Mouse (Mus musculus): Measurements from ENCODE around the gene Dda1.

Dda1 gene

DNA sequence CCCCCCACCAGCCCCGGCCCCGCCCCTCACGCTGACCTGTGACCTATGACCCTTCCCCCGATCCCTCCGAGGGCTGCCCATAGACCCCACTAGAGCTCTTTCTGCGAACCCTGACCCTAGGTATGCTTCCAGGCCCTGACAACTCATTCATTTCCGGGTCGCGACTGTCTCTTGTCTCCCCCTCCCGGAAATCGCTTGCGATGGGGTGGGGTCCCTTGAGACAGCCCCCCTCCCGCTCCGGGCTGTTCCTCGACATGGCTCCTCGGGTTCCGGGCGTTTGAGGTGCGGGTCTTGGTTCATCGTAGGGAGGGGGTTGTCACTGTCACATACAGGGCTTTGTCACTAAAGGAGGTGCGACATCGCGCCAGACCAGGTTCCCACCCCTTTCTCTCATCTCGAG, 412 bp downstream of the Dda1 start:
- peak; percentile 33 for DNase-seq (ENCODE audit: low spot score)

DNA sequence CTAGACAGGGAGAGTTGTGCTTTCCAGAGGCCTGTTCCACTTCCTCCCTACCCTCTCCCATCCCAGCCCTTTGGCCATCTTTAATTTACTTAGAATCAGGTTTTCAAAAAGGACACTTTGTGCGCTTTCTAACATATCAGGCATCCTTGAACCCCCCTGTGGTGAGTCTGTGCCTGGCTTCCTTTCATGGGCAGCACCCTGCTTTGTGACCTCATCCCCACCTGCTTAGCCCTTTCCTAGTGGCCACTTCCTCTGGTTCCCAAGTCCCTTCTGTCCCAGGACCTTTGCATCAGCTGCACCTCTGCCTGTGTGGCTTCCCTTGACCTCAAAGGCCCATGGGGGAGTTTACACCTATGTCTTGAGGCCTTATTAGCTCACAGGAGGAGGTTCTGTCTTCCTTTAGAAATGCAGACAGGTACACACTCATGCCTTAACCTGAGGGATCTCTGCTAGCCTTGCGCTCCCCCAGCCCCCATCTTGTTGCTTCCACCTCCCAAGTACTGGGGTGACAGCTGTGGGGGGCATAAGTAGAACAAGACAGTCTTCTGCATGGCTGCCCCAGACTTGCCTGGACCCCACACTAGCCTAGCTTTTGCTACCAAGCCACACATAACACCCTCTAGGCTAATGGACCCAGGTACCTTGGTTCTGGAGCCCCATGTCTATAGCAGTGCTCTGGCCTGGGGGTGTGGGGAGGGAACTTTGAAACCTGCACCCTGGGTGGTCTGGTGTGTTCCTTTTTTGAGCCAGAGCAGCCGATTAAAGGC, 1.3 kb downstream of the Dda1 start:
- DNase-seq (ENCODE audit: low spot score), result no peak

- no peak for DNase-seq (ENCODE audit: low spot score)
Measured at GRCm38 (mm10) chr8:71470913-71471255, 1.9 kb downstream of the Dda1 start.

GRCm38 (mm10) chr8:71471861-71472260, 2.9 kb downstream of the Dda1 start:
- DNase-seq (ENCODE audit: low spot score), result no peak

DNA sequence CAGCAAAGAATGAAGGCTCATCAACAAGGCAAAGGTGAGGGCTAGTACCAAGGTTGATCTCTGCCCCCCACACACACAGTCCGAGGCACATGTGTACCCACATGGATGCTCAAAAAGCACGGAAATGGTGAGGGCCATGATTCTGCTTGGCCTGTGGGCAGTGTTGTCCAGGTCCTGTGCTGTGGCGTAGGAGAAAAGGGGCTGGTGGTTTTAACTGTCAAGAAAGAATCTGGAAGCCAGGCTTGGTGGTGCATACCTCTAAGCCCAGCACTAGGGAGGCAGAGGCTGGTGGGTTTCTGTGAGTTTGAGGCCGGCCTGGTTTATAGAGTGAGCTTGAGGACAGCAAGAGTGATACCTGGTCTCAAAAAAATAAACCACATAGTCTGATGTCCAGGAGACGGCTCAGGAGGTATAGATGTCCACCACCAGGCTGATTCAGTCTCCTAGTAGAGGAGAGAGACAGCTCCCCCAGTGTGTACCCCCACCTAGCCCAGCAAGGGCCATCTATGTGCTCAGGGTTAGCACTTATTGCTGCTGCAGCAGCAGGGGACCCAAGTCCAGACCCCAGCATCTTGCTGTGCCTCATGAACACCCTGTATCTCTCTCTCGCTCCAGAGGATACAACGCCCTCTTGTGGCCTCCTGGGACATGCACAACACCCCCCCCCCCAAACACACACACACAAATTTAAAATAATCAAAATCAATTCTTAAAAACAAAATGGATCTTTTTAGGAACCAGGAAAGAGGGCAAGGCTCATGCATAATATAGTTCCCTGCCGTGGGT, 3.8 kb downstream of the Dda1 start:
- DNase-seq (ENCODE audit: low spot score), result no peak

- DNase-seq (ENCODE audit: low spot score), result no peak
Measured at GRCm38 (mm10) chr8:71474344-71474743, 5.3 kb downstream of the Dda1 start.

DNA sequence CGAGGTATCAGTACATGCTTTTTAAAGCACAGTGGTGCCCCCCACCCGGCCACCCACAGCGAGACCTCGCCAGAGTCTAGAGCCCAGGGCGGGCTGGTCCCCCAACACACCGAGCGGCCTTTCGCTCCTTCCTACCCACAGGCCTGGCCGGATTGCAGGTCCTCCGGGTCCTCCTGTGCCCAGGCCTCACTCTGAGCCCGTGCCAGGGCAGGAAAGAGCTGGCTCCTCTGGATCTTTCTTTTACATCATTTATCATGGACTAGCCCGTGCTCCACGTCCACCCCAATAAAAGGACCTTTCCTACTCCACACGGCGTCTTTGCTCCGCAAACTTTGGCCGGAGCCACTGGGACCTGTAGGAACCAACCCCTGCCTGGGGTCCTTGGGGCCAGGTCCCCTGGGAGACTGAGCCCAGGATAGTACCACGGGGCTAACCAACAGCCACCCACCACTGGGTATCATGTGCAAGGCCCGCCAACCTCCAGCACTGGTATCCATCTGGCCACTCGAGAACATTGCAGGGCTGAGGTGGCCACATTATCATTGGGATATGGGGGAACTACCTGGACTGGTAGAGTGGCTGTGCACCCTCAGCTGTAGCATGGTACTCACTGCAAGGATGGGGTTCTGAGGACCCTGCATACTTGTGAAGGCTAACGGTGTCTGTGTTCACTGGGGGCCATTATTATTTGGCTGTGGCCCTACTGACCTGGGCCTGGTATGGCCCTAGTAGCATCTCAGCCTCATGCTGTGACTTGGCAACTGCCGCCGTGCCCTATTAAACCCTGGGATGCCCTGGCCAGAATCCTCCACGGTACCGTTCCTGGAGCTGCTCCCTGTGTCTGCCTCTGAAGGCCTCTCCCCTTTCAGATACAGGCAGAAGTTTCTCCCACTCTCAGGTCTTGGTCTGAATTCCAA, 6.0 kb downstream of the Dda1 start:
- DNase-seq (ENCODE audit: low spot score), result no peak

DNA sequence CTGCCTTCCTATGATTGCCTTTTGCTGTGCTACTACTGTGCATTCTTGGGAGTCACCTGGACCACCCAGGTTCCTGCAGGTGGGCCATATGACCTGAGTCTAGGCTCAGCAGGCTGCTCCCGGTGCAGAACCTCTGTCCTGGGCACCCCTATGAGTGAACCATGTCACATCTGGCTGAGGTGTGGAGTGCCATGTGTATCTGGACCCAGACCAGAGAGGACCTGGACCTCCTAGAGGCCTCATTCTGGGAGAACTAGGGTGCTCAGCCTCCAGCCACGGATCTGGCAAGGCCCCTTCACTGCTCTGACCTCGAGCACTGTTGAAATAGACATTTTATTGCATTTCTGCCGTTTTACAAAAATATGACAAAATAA, 6.7 kb downstream of the Dda1 start:
- DNase-seq (ENCODE audit: low spot score), result no peak

- peak; percentile 77 for DNase-seq (ENCODE audit: low spot score)
Measured at GRCm38 (mm10) chr8:71476099-71476940, 7.3 kb downstream of the Dda1 start.

GRCm38 (mm10) chr8:71477196-71477845, 8.3 kb downstream of the Dda1 start:
- no peak for DNase-seq (ENCODE audit: low spot score)

DNA sequence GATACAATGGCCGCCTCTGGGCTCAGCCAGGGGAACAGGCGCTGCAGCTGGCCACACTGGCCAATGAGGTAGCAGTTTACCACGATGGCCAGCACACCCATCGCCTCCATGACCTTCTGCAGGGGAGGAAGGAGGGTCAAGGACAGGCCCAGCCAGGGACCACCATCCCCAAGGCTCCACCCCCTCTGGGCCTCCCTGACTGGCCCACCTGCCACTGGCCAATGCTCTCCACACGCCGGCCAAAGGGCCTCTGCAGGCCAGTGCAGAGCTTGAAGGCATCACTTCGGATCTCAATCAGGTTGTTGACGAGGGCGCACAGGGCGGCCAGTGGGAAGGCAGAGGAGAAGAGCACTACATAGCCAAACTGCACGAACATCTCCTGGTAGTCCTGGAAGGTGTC, 9.9 kb downstream of the Dda1 start:
- no peak for DNase-seq (ENCODE audit: low spot score)

GRCm38 (mm10) chr8:71483932-71484331, 14.9 kb downstream of the Dda1 start:
- peak; percentile 40 for DNase-seq (ENCODE audit: low spot score)

DNA sequence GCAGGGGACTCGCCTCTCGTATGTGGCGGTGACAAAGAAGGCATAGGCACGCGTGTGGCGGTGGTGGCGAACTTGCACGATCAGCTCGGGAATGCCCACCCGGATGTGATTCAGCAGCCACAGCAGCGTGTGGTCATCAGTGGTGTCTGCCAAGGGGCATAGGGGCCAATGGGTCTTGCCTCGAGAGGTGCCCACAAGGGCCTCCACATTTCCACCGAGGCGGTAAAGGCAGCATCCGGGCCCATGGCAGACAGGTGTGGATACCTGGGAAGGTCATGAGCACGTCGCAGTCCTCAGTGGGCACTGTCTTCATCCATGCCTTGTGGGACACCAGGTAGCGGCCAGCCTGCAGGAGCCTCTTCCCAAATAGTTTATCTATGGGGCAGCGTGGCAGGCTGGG, 15.7 kb downstream of the Dda1 start:
- DNase-seq (ENCODE audit: low spot score), result no peak

DNA sequence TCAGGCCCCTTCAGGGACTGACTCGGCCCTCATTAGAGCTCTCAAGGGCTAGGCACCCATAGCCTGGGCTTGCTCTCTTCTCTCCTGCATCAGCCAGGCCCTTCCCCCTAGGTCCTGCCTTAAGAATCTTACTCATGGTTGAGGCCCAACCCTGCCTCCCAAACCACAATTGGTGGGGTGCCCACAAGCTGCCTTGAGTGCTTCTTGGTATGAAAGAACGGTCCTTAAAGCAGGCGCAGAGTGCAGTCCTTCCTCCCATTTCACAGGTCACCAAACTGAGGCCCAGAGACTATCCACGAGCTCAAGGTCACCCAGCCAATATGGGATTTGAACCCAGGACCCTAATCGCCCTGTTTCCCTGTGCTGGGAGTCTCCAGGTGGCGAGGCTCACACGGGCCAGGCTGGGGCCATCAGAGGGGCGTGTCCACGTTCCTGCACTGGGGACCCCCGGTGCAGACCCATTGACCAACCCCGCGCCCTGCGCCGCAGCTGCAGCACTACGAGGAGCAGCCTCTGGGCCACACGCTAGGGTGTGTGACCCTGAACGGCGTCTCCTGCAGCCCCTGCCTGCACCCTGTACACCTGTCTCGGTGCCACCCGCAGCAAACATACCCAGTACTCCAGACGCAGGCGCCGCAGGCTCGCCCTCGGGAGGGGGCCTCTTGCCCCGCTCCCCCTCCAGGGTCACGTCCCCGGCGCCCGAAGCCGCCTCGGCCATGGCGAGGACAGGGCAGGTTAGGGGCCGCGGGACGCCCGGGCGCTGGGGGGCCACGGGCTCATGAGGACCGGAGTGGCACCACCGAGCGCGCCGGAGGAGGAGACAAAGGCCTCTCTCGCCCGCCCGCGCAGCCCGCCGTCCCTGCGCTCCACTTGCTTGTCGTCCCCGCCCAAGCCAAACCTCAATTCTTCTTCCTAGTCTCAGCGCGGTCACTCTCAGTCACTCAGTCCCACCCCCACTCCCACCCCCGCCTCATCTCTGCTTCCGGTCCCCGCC, 16.4 kb downstream of the Dda1 start, which contains the start of gene Ano8:
TSS of gene Ano8 (minus strand) at position 822 of the 994 bp plus-strand sequence.
- DNase-seq (ENCODE audit: low spot score), result peak; percentile 75

GRCm38 (mm10) chr8:71486136-71486529, 17.1 kb downstream of the Dda1 start:
- no peak for DNase-seq (ENCODE audit: low spot score)

DNA sequence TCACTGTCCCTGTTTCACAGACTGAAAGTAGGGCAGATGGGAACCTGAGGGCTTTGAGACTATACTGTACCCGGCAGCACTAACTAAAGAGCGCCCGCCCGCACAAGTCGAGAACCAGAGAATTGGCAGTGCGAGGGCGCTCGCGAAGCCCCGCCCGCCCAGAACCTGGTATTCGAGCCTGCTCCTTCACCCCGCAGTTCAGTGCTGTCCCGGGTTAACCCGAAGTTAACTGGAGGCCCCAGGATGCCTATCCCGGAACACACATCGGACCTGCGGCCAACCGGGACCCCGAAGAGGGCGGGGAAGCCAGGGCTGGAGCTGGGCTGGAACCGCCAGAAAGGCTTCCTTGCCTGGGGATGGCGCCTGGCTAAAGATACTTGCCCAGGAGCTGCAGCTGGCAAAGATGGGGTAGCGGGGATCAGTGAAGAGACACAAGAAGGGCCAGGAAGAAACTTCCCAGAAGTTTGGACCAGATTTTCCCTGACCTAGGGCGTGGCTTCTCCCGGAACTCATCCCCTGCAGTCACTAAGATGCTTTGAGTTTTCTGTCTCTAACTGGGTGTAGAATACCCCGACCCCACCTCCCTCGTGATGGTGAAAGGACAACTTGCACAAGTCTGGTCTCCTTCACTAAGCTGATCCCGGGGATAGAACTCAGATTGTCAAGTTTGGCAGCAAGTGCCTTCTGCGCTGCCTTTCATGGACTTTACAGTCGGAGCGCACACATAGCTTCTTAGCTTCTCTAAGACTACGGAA, 18.9 kb downstream of the Dda1 start, which contains the start of gene Gtpbp3:
TSS of gene Gtpbp3 (plus strand) at position 413 of the 755 bp plus-strand sequence.
- peak; percentile 70 for DNase-seq (ENCODE audit: low spot score)

DNA sequence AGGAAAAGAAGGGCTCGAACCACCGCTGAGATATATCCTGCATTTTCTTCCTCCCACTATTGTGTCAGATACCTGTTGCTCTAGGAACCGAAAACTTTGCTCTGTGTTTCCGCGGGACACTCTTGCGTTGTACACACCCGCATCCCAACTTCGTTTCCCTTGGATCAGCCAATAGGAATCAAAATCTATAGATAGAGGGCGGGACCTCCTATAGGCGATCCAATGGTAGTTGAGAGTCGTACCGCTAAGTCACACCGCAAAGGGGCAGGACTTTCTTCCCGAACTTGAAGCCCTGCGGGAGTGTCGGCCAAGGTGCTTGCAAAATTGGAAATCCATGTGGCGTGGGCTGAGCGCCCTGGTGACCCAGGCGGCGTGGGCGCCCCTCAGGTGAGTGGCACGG, 19.5 kb downstream of the Dda1 start:
- DNase-seq (ENCODE audit: low spot score), result peak; percentile 80

- DNase-seq (ENCODE audit: low spot score), result peak; percentile 77
Measured at GRCm38 (mm10) chr8:71495039-71495438, 26.0 kb downstream of the Dda1 start.

DNA sequence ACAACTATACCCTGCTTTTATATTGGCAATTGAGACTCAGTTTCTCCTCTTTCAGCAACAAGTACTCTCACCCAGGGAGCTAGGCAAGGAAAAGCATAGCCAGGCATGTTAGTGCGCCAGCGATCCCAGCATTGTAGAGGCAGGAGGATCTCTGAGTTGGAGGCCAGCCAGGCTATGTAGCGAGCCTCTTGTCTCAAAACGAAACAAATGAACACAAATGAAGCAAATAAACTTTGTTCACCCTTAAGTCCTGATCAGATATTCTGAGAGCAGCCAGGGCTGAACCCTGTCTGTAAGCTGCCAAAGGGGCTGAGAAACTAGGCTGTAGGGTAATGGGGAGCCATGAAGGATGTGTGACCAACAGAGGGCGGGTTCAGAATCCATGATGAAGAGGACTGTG, 26.8 kb downstream of the Dda1 start:
- DNase-seq (ENCODE audit: low spot score), result no peak
